Mouse (Mus musculus) central nervous system, embryonic 14 days (tissue): ENCODE measurements around the gene Rpl27a. TPM values are rescaled to one million over a fixed set of nuclear protein-coding genes. Genes with fewer than 3 reads are reported as not detected.

Experiments
- polyA plus RNA-seq: library from polyadenylated mRNA; depleted of rRNA; stranded (reverse); fragments of >200 nt; gene quantifications from 2 replicates; pipeline ENCODE4 v1.2.3, GENCODE M21; 2012; rRNA removed

The Rpl27a gene
- polyA plus RNA-seq: 613 and 619 TPM in 2 replicates

DNA sequence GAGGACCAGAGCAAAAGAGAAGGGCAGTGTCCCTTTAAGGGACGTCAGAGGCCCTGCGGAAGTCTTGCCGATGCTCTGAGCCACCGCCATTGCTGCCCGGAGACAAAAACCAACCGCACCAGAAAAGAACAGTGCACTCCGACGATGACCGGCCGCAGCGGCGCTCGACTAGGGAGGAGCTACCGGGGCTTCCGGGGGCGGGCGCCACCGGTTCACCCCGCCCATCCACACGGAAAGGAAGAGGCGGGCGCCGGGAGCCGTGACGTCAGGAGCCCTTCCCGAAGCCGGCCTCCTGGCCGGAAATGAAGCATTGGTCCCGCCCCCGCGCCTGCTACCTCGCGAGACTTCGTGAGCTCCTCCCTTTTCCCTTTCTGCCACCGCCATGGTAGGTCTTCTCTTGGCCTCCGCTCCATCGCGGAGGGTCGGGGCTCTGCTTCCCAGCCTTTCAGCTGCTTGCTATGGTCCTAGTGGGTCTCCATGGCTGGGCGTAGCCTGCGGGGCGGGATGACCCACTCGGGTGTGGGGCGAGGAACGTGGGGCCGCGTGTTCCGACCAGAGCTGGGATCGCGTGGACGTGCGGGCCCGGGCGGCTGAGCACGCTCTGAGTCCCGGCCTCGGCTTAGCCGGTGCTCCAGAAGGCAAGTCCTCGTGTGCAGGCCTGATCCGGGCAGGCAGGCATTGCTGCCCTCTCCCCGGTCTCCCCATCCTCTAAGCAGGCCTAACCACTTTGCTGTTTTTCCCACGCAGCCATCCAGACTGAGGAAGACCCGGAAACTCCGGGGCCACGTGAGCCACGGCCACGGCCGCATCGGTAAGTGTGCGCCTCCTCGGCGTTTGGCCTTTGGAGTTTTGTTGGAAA lies at the start of gene Rpl27a:
TSS of gene Rpl27a (plus strand) at position 310 of the 859 bp plus-strand sequence.

GRCm38 (mm10) chr7:109508034-109508433 lies 10.9 kb upstream of the Rpl27a start, which contains the start of gene Trim66:
Gene Trim66, minus strand, starts transcription at chr7:109508134.

Other genes with a start within 250 kb of the Rpl27a start
- gene Stk33, start 80.1 kb upstream of the Rpl27a start, polyA plus RNA-seq: 6.5 and 7.8 TPM in 2 replicates
- 0.84 and 1.1 TPM in 2 replicates for gene Trim66, start 11.0 kb upstream of the Rpl27a start, polyA plus RNA-seq
- 19.5 and 30.9 TPM in 2 replicates for gene St5, start 184.5 kb downstream of the Rpl27a start, polyA plus RNA-seq
- 12.5 and 14.8 TPM in 2 replicates for gene Akip1, start 184.5 kb downstream of the Rpl27a start, polyA plus RNA-seq
- gene BC051019, start 204.7 kb downstream of the Rpl27a start, polyA plus RNA-seq: 0.24 and 0.47 TPM in 2 replicates
- gene Ascl3, start 212.6 kb downstream of the Rpl27a start, polyA plus RNA-seq: 0.09 and 0.19 TPM in 2 replicates
- 59.1 and 59.7 TPM in 2 replicates for gene Tmem9b, start 233.7 kb downstream of the Rpl27a start, polyA plus RNA-seq